Mouse (Mus musculus): ENCODE measurements around the gene Ltv1. TPM values are rescaled to one million over a fixed set of nuclear protein-coding genes. Genes with fewer than 3 reads are reported as not detected.
"Not testable (repeated sequence)": the region's sequence is repeated elsewhere in the genome, so short reads cannot be mapped to it uniquely, and the experiment has no call there.

Gene Ltv1
- polyA plus RNA-seq, 1 experiment = 13.7 TPM

DNA sequence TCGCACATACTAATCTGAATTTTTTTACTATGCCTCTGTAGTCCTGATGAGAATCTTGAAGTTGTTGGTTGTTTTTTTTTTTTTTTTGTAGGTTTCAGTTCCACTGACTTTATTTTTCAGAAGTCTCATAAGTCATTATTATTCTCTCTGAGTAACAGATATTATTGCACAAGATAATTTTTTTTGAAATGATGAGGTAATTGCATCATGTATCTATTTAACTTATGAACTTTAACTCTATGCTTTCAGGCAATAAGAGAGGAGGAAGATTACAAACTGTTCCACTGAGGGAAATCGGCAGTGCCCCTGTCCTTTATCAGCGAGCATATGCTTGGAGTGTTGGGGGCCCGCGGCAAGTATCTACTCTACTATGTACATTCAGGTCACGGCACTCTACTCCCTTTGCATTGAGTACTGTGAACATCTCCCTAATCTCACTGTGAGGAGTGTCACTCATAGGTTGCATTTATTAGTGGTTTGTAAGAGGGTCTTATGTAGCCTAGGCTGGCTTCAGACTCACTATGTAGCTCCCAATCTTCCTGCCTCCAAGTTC lies 8.8 kb upstream of the Ltv1 start:
- DNase-seq = no peak
- no peaks in the 10 kb centered on the region for H3K4me1 ChIP-seq (replicated peaks; ENCODE audit: control insufficient read depth, insufficient read depth, low read length)
- 98% methylated on average over 6 of the region's 6 CpGs for WGBS
- H3K27me3 ChIP-seq (ENCODE audit: control insufficient read depth, insufficient read depth, low read length) = no peaks in the 10 kb centered on the region
- TF ChIP-seq POLR2A (IDR thresholded peaks at IDR 0.05; ENCODE audit: control insufficient read depth, extremely low read depth, insufficient read depth, low read length, poor library complexity) = no peak
- TF ChIP-seq CTCF (IDR thresholded peaks at IDR 0.05; ENCODE audit: borderline replicate concordance, control insufficient read depth, extremely low read depth, insufficient read depth, low read length, poor library complexity) = no peak
- no peak overlapping the region for H3K4me3 ChIP-seq (ENCODE audit: control insufficient read depth, insufficient read depth, low read length)
- H3K36me3 ChIP-seq (ENCODE audit: control insufficient read depth, insufficient read depth, low read length) = no peaks in the 10 kb centered on the region
- no peak overlapping the region for H3K27ac ChIP-seq (ENCODE audit: control insufficient read depth, insufficient read depth, low read length)

DNA sequence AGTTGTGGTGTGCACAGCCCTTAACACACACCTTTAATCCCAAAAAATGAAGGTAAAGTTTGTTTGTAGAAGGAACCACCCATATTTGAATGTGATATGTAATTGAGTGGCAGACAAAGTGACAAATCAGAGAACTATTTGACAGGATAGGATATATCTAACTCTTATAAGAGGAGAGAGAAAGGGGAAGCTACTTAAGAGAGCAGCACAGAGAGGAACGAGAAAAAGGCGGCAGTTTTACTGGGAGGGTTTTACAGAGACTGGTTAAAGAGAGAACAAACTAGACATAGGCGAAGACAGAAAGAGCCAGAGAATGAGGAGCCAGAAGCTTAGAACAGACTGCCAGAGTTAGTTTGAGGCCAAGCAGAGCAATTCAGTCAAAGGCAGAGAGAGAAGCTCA lies 7.9 kb upstream of the Ltv1 start:
- H3K36me3 ChIP-seq (ENCODE audit: control insufficient read depth, insufficient read depth, low read length) = no peaks in the 10 kb centered on the region
- 71% methylated on average over 3 of the region's 3 CpGs for WGBS
- no peak overlapping the region for H3K27ac ChIP-seq (ENCODE audit: control insufficient read depth, insufficient read depth, low read length)
- TF ChIP-seq CTCF (IDR thresholded peaks at IDR 0.05; ENCODE audit: borderline replicate concordance, control insufficient read depth, extremely low read depth, insufficient read depth, low read length, poor library complexity) (no peak), POLR2A (IDR thresholded peaks at IDR 0.05; ENCODE audit: control insufficient read depth, extremely low read depth, insufficient read depth, low read length, poor library complexity) (no peak)
- H3K27me3 ChIP-seq (ENCODE audit: control insufficient read depth, insufficient read depth, low read length) = no peaks in the 10 kb centered on the region
- no peak for DNase-seq
- H3K4me1 ChIP-seq (replicated peaks; ENCODE audit: control insufficient read depth, insufficient read depth, low read length) = no peaks in the 10 kb centered on the region
- no peak overlapping the region for H3K4me3 ChIP-seq (ENCODE audit: control insufficient read depth, insufficient read depth, low read length)

DNA sequence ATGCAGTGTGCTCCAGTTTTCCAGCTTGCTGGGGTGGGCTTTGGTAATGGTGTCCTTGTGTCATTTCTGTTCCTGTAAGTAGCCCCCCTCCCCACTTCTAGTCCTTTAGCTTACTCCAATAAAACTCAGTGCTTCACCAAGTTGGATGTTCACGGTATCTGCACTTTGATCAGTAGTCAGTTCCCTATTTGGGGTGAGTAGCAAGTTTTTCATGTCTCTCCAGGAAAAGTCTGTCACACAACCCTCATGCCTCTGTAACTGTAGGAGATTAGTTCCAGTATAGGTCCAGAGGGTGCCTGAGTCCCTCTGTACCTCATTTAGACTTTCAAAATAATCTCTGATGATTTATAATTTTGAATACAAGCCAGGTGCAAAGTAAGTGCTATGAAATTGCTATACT lies 6.3 kb upstream of the Ltv1 start:
- no peak for DNase-seq
- TF ChIP-seq POLR2A (IDR thresholded peaks at IDR 0.05; ENCODE audit: control insufficient read depth, extremely low read depth, insufficient read depth, low read length, poor library complexity) = no peak
- no peak for TF ChIP-seq CTCF (IDR thresholded peaks at IDR 0.05; ENCODE audit: borderline replicate concordance, control insufficient read depth, extremely low read depth, insufficient read depth, low read length, poor library complexity)
- no peaks in the 10 kb centered on the region for H3K27me3 ChIP-seq (ENCODE audit: control insufficient read depth, insufficient read depth, low read length)
- no peak overlapping the region for H3K27ac ChIP-seq (ENCODE audit: control insufficient read depth, insufficient read depth, low read length)
- no peaks in the 10 kb centered on the region for H3K36me3 ChIP-seq (ENCODE audit: control insufficient read depth, insufficient read depth, low read length)
- WGBS = 31% methylated on average over 1 of the region's 1 CpGs
- no peak overlapping the region for H3K4me3 ChIP-seq (ENCODE audit: control insufficient read depth, insufficient read depth, low read length)
- H3K4me1 ChIP-seq (replicated peaks; ENCODE audit: control insufficient read depth, insufficient read depth, low read length) = no peaks in the 10 kb centered on the region

DNA sequence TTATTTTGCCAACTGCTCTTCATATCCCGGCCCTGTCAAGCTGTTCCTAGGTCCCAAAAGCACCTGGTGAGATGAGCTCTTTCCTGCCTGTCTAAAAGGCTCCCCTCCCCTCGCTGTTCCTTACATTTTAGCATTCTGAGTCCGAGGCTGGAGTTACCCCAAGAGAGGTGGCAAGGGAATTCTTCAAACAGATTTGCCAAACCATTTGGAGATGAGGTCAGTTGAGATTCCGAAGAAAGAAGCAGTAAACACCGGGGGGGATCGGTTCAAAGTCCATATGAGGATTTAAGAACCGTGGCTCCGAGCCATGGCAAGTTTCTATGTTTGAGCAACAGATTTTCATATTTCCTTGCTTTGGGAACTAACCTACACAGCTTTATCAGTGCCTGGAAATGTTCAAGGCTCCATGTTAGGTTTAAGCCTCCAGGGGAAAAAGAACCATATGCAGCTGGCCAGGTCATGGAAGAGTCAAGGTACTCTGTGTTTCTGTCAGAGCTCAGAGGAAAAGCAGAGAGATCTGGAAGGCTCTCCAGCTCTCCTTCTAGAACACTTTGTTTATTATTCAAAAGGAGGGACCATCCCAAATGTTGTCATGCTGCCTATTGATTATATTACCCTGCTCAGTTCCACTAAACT lies 4.0 kb upstream of the Ltv1 start:
- WGBS = 94% methylated on average over 8 of the region's 8 CpGs
- DNase-seq = no peak
- no peaks in the 10 kb centered on the region for H3K36me3 ChIP-seq (ENCODE audit: control insufficient read depth, insufficient read depth, low read length)
- peaks cover 3% of the 10 kb centered on the region for H3K4me1 ChIP-seq (replicated peaks; ENCODE audit: control insufficient read depth, insufficient read depth, low read length)
- no peak overlapping the region for H3K4me3 ChIP-seq (ENCODE audit: control insufficient read depth, insufficient read depth, low read length)
- H3K27me3 ChIP-seq (ENCODE audit: control insufficient read depth, insufficient read depth, low read length) = no peaks in the 10 kb centered on the region
- H3K27ac ChIP-seq (ENCODE audit: control insufficient read depth, insufficient read depth, low read length) = no peak overlapping the region
- TF ChIP-seq CTCF (IDR thresholded peaks at IDR 0.05; ENCODE audit: borderline replicate concordance, control insufficient read depth, extremely low read depth, insufficient read depth, low read length, poor library complexity) (no peak), POLR2A (IDR thresholded peaks at IDR 0.05; ENCODE audit: control insufficient read depth, extremely low read depth, insufficient read depth, low read length, poor library complexity) (no peak)

DNA sequence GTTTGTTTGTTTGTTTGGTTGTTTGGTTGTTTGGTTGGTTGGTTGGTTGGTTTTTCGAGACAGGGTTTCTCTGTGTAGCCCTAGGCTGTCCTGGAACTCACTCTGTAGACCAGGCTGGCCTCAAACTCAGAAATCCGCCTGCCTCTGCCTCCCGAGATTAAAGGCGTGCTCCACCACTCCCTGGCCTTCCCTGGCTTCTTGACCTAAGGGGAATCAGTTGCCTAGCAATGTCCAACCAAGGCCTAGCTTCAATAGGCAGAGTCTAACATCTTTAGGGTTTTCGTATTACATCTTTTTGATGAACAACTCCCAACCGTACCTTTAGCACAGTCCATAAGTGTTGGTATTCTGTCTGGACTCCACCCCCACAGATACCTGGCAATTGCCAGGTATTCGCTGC lies 528 bp upstream of the Ltv1 start:
- not testable (repeated sequence) for H3K27me3 ChIP-seq (ENCODE audit: control insufficient read depth, insufficient read depth, low read length); H3K36me3 ChIP-seq (ENCODE audit: control insufficient read depth, insufficient read depth, low read length); H3K4me1 ChIP-seq (replicated peaks; ENCODE audit: control insufficient read depth, insufficient read depth, low read length); H3K27ac ChIP-seq (ENCODE audit: control insufficient read depth, insufficient read depth, low read length); H3K4me3 ChIP-seq (ENCODE audit: control insufficient read depth, insufficient read depth, low read length)
- DNase-seq = peak; percentile 6
- 88% methylated on average over 7 of the region's 7 CpGs for WGBS

DNA sequence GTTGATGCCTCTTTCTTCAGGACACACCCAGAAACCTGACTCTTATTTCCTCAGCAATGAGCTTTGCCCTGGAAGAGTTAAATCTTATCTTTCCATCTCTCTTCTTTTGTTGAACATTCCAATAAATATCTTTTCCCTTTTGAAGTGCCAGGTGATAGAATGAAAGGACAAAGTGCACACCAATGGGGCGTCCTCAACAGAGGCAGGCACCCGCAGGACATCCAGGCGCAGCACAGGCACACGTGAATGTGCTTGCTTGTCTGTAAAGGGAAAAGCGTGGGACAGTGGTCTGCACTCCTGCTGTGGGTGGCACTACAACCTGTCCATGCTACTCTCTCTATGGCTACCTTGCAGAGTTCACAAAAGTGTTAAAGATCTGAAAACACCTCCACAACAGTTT lies 3.1 kb downstream of the Ltv1 start:
- H3K27ac ChIP-seq (ENCODE audit: control insufficient read depth, insufficient read depth, low read length) = no peak overlapping the region
- no peak for DNase-seq
- peaks cover 6% of the 10 kb centered on the region; the same call in 1 of the 2 replicates for H3K36me3 ChIP-seq (ENCODE audit: control insufficient read depth, insufficient read depth, low read length)
- H3K27me3 ChIP-seq (ENCODE audit: control insufficient read depth, insufficient read depth, low read length) = no peaks in the 10 kb centered on the region
- TF ChIP-seq CTCF (IDR thresholded peaks at IDR 0.05; ENCODE audit: borderline replicate concordance, control insufficient read depth, extremely low read depth, insufficient read depth, low read length, poor library complexity) (no peak), POLR2A (IDR thresholded peaks at IDR 0.05; ENCODE audit: control insufficient read depth, extremely low read depth, insufficient read depth, low read length, poor library complexity) (no peak)
- WGBS = 93% methylated on average over 5 of the region's 5 CpGs
- H3K4me1 ChIP-seq (replicated peaks; ENCODE audit: control insufficient read depth, insufficient read depth, low read length) = peaks cover 5% of the 10 kb centered on the region
- no peak overlapping the region for H3K4me3 ChIP-seq (ENCODE audit: control insufficient read depth, insufficient read depth, low read length)

DNA sequence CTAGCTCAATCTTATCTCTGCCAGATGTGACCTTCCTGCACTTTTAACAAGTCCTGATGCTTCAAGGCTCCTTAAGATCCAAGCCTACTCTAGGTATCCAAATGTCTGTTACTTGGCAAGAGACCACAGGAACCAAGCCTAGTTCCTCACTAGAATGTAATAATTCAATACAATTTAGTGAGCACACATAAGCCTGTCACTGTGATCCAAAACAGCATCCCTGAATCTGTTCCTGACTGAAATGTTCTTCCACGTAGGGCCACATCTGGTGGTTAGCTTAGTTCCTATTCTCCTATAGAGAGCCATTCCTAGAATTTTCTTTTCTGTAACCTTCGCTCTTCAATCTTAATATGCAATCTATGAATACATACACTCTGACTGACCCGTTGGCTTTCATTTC lies 6.2 kb downstream of the Ltv1 start:
- H3K4me1 ChIP-seq (replicated peaks; ENCODE audit: control insufficient read depth, insufficient read depth, low read length) = no peaks in the 10 kb centered on the region
- WGBS = 95% methylated on average over 3 of the region's 3 CpGs
- H3K27me3 ChIP-seq (ENCODE audit: control insufficient read depth, insufficient read depth, low read length) = no peaks in the 10 kb centered on the region
- H3K36me3 ChIP-seq (ENCODE audit: control insufficient read depth, insufficient read depth, low read length) = peaks cover 23% of the 10 kb centered on the region
- H3K27ac ChIP-seq (ENCODE audit: control insufficient read depth, insufficient read depth, low read length) = no peak overlapping the region
- H3K4me3 ChIP-seq (ENCODE audit: control insufficient read depth, insufficient read depth, low read length) = no peak overlapping the region
- DNase-seq = no peak
- TF ChIP-seq POLR2A (IDR thresholded peaks at IDR 0.05; ENCODE audit: control insufficient read depth, extremely low read depth, insufficient read depth, low read length, poor library complexity) (no peak), CTCF (IDR thresholded peaks at IDR 0.05; ENCODE audit: borderline replicate concordance, control insufficient read depth, extremely low read depth, insufficient read depth, low read length, poor library complexity) (no peak)

All from thymus, adult 2 months (tissue).